Mouse (Mus musculus) kidney, postnatal 10 days (tissue): ENCODE measurements around the gene Epb41l1.
"Not testable (repeated sequence)": the region's sequence is repeated elsewhere in the genome, so short reads cannot be mapped to it uniquely, and the experiment has no call there.

Source experiments
- DNase-seq: peaks from one replicate; pipeline ENCODE4 v3.0.0; 2021; ENCODE audit warnings: mixed read lengths

Gene Epb41l1

DNA sequence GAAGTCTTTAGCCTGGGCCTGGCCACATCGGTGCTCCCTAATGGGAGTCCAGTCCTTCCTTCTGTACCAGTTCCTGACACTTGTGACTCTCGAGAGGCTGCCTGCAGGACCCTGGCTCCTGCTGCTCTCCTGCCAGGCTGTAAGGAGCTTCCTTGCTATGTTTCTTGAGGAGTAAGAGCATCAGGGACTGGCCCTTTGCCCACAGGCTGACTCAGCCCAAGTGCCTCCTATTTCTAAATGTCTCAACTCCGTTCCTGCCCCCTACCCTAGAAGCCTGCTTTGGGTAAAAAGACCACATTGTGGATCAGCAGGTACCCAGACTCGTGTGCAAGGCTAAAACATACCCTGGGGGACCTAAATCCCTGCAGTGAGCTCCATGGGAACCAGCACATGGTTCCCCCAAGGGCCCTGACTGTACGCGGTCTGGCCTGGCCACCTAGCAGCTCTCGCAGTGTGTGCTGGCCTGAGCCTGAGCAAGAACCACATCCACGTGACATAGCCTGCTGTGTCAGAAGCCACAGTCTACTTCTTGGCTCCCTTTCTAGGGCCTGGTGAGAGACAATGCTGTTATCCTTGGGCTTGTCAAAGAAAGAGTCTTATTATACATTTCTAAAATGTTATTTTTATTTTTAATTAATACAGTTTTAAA lies 67.6 kb downstream of the Epb41l1 start:
- peak; percentile 14 for DNase-seq

DNA sequence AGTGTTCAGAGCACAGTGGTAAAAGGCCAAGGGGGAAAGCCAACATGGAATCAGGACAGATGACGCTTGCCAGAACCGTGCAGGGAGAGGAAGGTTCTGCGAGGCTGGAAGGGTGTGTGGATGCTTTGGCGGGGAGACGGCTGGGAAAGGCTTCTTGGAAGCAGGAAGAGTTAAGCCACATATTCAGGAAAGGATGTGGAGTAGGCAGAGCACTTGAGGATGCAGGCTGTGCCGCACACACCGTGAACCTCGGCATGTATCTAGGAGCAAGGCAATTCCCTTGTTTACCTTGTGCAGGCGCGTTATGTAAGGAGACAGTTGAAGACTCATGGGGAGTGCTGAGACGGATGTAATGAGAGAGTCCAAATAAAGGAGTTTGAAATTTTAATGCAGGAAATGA lies 69.5 kb downstream of the Epb41l1 start:
- DNase-seq: peak; percentile 8

DNA sequence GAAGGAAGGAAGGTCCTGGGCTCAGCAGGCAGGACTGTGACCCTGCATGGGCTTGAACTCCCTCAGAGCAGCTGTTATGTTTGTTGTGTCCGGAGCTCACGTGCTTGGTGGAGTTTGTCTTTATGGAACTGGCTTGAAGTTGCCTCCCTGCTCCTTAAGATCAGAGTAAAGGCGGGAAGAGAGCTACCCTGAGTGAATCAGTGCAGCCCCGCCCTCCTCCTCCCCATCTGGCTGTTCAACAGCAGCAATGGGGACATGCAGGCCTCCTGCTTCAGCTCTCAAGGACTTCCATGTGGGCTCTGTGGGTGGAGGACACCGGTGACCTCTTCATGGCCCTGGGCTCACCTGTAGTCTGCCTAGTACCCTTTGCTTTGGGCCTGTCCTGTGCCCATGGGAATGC lies 71.1 kb downstream of the Epb41l1 start:
- no peak for DNase-seq

DNA sequence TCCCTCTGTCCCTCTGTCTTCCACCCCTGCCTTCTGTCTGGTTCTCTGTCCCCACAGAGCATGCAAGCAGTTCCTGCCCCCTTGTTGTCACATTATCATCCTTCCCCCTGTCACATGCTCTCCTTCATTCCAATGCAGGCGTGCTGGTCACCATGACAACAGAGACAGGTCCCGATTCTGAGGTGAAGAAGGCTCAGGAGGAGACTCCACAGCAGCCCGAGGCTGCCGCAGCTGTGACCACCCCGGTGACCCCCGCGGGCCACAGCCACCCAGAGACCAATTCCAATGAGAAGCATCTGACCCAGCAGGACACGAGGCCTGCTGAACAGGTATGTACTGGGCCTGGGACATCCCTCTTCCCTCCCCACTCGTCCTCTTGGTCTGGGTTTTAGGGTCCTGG lies 73.1 kb downstream of the Epb41l1 start:
- no peak for DNase-seq

DNA sequence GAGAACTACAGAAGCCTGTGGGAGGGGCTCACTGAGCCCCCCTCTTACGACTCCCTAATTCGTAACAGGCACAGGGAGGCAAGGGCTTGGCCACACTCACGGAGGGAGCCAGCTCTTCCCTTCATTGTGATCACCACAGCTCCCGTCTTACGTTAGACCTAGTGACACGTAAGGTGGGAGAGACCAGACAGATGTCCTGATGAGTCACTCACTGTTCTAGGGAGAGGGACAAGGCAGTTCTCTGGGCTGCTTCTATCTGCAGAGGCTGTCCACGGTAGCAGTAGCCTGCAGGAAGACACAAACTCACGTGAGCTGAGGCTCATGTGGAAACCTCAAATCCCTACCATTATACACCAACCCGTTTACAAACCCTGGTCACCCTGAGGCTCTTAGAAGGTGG lies 73.8 kb downstream of the Epb41l1 start:
- no peak for DNase-seq

DNA sequence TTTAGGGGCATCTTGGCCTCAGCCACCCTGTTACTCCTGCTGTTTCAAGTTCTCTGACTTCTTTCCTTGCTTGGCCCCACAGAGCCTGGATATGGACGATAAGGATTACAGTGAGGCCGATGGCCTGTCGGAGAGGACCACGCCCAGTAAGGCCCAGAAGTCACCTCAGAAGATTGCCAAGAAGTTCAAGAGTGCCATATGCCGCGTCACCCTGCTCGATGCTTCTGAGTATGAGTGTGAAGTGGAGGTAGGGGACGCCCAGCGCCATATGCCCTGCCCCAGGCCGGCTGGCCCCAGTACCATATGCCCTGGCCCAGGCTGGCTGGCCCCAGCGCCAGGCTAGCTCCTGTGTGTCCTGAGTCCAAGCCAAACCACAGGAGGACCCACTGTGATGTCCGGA lies 74.2 kb downstream of the Epb41l1 start:
- no peak for DNase-seq

DNA sequence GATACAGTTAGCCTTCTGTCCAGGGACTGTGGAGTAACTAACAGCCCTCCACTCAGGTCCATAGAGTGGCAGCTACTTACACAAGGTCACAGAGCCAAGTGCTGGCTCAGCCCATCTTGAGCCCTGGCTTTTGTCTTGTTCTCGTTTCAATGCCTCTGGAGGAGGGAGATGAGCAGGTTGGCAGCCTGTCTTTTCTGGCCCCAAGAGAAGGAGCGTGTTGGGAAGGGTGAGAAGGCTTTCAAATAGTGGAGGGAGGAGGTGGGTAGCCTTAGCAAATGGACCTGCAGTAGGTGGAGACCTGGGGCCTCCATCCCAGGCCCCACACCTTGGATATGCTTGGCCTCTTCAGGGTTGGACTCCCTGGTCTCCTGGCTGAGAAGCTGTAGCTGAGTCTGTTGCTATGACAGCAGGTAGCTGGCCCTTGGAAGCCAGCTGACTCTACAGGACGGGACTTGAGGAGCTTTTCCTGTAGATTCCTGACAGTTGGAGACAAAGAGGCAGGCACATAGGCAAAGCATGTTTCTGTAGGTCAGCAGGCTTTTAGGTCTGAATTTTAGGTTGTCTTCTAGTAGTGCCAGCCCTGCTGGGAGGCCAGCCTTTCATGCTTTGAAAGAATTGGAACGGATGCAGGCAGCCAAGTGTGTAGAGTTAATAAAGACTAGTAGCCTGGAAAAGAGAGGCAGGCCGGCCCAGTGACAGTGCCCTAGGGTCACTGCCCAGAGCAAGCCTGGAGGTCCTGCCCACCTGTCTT lies 76.3 kb downstream of the Epb41l1 start:
- no peak for DNase-seq

DNA sequence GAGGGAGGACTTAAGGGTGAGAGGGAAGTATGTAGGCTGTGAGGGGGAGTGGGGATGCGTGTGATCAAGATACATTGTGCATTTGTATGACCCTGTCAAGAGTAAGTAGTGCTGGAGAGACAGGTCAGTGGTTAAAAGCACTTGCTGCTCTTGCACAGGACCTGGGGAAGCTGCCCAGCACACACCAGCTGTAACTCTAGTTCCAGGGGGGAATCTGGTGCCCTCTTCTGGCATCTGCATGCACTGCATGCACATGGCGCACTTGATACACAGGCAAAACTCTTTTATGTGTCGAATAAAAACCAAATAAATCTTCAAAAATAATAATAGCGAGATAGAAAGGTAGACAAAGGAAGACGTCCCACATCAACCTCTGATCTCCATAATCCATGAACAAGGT lies 77.2 kb downstream of the Epb41l1 start:
- peak; percentile 81 for DNase-seq

DNA sequence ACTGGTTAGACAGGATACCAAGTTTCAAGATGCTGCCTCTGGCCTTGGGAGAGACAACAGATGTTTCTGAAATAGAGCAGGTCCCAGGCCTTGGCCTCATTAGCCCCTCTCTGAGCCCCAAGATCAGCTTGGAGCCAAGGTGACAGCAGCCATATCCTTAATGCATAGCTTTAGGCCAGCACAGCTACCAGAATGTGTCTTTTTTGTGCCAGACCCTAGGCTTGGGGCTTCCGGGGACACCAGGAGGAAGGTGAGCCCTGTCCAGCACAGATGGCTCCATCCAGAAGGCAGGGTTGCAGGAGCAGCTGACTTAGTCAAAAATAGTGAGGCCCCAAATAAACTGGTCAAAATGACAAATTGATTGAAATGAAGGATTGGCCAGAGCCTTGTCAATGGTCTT lies 80.3 kb downstream of the Epb41l1 start:
- no peak for DNase-seq

DNA sequence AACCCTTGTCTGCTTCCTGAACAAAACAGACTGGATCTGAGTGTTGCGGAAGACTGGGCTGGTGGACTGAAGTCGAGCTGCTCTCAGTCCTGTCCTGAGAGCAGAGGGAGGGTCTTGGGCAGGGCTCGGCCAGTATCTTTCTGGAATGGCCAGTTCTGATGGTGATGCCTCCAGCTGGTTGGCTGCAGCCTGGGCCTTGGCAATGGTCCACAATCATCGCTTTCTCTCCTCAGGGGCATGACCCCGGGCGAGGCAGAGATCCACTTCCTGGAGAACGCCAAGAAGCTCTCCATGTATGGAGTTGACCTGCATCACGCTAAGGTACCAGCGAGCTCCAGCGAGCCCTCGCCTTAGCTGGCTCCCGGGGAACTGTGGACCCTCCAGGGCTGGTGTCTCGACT lies 84.8 kb downstream of the Epb41l1 start:
- DNase-seq: peak; percentile 28

DNA sequence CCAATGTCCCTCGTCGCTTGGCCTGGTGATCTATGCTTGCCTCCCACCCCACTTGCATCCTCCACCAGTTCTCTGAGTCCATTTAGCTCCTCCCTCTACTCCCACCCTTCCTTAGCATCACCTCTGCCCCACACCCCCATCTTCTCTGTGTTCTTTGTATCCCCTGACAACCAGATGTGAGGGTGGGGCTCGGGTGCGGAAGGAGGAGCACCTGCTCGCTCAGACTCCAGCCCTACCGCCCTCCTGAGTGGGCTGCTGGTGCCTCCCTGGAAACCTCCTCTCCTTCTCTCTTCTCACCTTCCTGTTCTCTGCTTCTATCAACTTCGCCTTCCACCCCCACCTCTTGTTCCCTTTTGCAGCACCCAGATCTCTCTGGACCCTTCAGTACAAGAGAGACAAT lies 91.3 kb downstream of the Epb41l1 start:
- no peak for DNase-seq

DNA sequence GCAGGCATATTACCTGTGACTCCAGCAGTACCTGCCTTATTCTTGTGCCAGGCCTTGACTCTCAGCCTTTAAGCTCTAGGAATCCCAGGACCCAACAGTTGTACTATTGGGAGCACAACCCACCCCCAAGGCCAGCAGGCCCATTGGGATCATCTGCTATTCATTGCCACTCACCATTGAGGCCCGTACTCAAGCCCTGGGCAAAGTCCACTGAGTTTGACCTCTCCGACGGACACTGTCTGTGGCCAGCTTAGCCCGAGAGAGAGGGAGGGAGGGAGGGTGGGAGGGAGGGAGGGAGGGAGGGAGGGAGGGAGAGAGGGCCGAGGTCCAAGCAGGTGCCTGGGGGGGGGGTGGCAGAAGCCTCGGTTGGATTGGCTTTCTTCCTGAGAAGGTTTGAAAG lies 91.9 kb downstream of the Epb41l1 start:
- peak; percentile 58 for DNase-seq

DNA sequence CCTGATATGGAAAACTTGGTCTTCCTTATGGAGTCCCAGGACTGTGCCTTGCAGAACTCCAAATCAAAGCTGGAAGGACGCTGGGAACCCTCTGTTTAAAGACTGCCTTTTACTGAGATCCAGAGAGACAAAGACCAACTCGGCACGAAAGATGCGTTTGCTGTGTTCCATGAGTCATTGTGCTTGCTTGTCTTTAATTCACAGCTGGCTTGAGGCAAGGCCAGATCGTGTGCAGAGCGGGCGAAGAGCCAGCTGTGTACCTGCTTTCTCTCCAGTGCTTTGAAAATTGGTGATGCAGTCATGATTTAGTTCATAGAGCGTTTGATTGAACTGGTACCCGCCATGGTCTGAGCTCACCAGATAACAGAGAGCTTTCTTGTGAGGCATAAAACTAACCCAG lies 94.4 kb downstream of the Epb41l1 start:
- no peak for DNase-seq

DNA sequence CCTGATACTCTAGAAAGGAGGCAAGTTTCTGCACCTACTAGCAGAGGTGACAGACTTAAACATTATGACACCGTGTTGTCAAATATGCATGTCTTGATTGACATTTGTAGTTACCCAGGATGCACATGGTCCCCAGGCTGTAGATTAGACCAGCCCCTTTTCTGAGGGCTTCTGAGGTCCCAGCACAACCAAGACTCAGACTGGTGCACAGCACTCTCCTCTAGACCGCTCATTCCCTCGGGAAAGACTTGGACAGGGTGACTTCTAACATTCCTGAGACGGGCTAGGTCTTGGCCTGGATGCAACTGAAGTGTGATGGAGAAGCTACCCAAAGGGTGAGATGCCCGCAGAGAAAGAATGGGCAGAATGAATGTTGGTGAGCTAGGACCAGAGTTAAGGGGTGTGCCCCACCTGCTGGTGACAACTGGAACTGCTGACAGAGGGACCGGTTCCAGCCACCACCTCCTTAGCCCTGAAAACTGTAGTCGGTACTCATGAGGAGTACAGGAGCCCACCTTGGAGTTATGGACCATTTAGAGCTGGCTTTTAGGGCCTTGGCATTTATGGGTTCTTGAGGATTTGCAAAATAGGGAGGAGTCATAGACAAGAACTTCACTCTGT lies 95.0 kb downstream of the Epb41l1 start:
- peak; percentile 89 for DNase-seq

DNA sequence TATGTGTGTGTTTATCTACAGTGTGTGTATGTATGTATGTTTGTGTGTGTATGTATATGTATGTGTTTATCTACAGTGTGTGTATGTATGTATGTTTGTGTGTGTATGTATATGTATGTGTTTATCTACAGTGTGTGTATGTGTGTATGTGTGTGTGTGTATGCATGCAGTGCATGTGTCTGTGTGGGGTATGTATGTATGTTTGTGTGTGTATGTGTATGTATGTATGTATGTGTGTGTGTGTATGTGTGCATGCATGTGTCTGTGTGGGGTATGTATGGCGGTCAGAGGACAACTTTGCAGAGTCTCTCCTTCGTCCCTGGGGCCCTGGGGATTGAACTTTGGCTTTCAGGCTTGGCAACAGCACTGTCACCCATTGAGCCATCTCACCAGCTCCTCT lies 96.0 kb downstream of the Epb41l1 start:
- DNase-seq: not testable (repeated sequence)

DNA sequence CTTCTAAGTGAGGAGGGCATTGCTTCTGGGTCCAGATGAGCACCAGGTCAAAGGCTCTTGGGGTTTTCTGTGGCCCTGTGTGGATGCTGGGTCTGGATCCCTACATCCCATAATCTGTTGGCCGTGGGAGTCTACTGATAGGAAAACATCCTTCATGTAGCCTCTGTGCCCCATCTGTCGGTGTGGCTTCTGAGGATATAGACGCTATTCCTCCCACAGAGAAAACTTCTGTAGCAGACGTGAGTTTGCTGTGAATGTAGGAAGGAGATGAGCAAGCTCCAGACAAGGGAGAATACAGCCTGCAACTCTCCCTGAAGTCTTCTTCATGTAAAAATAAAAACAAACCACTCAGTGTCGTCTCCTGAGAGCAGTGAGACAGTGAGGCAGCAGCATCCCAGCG lies 97.6 kb downstream of the Epb41l1 start:
- DNase-seq: no peak

DNA sequence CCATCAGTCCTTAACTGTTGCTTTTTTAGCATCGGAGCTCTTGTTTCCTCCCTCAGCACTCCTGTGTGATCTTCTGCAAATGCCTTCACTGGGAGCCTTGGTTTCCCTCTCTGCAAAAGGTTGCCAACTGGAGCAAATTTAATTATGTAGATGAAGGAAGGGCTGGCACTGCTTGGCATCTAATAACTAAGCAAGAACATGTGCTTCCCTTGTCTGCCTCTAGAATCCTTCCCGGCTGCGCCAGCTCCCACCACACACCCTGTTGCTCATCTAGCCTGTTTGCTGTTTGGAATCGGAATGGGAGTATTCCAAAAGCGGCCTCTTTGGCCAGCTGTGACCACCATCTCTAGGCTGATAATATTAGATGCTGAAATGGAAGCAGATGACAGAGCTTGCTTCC lies 98.9 kb downstream of the Epb41l1 start:
- no peak for DNase-seq

DNA sequence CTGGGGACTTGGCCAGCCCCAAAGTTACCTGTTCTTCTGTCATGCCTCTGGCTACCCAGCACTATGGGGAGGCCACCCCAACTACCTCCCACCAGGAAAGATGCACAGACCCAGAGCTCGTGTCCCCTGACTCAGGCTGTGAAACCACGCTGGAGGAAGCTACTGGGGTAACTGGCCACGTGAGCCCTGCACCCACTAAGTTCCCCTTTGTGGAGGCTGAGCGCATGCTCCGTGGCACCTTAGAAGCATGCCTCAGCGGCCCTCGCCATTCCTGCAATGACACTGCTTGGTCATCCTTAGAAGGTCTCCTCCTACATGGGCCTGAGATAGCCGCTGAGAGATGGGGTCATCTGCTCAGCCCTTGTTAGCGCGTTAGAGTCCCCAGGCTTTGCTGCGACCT lies 102.3 kb downstream of the Epb41l1 start:
- DNase-seq: no peak

DNA sequence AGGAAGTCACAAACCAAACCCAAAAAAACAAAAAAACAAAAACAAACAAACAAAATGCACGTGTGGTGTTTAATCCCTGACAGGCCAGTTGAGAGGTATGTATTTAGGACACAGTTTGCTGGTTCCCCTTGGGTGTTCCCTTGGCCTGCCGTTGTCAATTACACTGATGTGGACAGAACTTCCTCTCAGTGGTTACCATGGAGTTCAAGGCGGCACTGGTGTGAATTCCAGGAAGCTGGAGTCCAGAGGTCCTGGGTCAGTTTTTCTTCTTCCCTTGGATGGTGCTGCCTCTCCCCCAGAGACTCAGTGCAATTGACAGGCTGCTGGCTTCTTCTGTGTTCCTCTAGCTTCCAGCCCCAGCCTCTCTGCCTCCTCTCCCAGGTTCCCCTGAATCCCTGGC lies 103.4 kb downstream of the Epb41l1 start:
- DNase-seq: peak; percentile 19

DNA sequence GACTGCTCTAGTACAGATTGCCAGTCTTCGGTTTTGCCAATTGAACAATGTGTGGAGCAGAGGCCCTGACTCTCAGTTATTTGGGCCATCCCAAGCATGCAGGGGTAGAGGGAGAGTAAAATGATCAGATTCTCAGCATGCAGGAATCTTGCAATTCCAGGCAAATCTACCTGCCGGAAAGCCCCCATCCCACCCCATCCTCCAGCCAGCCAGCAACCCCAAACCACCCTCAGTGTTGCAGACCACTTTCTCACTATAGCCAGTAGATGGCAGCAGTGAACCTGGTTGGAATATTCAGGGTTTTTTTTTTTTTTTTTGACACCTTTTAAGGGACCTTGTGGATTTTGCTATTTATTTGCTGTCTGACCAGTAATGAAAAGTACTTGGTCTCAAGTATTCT lies 109.0 kb downstream of the Epb41l1 start:
- DNase-seq: peak; percentile 35

DNA sequence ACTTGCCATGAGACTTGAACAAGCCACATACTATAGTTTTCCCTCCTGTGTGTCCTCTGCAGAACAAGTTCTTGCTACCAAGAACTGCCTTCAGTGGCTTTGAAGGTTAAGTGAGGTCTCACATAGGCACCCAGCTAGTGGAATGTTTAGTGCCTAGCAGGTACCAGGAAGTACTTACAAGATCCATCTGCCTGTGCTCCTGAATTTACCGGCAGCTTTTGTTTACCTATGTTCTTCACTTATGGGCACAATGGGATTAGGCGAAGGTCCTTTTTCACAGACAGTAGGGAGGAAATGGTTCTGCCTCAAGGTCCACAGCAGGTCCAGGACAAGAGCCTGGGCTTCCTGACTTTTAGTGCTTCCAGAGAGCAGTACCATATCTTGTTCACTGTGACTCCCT lies 112.5 kb downstream of the Epb41l1 start:
- no peak for DNase-seq

DNA sequence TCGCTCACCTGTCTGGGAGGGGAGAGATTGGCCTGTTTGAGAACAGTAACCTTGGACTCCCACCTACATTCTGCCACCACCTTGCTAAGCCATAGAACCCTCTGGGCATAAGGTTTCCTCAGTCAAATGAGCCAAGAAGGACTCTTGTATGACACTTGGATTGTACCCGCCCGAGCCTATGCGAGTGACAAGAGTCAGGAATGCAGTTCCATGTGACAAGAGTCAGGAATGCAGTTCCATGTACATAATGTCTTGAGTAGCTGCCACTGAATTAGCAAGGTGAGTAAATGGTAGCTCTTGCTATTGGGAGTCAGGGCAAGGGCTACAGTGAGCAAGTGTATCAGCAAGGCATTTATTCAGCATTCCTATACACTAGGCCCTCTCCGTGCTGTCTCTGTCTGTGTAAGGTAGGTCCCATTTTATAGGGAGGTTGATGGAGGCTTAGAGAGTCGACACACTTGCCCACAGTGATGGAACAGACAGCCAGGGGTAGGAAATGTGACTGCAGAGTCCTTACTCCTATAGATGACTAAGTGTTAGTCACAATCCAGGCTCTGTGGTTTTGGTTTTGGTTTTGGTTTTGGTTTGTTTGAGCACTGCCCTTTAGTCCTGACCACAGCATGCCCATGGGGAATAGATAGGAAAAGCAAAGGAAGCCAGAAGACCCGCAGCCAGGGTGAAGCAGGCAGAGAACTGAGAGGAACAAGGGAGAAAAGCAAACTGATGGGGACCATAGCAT lies 118.3 kb downstream of the Epb41l1 start:
- DNase-seq: no peak

DNA sequence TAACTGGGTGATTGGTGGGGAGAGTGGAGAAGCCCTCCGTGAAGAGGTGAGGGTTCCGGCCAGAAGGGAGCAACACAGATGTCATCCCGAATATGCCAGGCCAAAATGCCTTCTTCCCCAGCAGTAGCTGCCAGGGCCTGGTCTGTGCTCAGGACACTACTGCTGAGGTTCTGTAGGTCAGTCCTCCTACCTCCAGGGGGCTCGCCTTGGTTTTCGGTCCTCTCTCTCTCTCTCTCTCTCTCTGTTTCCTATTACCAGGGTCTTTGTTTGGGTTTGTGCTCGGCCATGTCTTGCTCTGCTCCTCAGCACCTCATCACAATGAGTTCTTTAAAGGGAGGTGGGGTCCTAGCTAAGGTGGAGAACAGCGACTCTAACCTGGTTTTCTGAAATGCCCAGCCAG lies 120.3 kb downstream of the Epb41l1 start:
- no peak for DNase-seq

DNA sequence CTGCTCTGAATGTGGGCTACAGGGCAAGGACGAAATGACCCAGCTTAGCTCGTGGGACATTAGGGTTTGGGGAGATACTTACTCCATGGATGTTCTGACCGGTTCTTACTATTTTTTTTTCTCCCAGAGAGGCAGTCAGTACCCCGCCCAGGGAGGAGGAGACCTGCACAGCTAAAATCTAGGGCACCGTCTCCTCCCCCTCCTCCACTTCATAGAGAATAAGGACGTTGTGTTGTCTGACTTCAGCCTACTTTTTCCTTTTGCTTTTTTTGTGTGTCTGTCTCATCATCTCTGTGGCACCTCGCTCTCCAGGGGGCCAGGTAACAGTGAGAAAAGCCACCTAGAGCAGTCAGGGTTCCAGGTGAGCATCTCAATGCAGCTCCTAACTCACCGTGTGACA lies 121.7 kb downstream of the Epb41l1 start:
- DNase-seq: no peak
